Mouse (Mus musculus) ovary, adult 10 weeks (tissue): ENCODE measurements around the gene Olfr972. TPM values are rescaled to one million over a fixed set of nuclear protein-coding genes. Genes with fewer than 3 reads are reported as not detected.

Source experiments
- polyA plus RNA-seq: library from polyadenylated mRNA; stranded (reverse); fragments of 350-450 nt; fragmentation: Illumina TruSeq; extraction: RNeasy Lipid Tissue Mini Kit (QIAGEN cat#74804); gene quantifications from one replicate; pipeline ENCODE4 v1.2.3, GENCODE M21; 2014

Gene Olfr972
- polyA plus RNA-seq = not detected

DNA sequence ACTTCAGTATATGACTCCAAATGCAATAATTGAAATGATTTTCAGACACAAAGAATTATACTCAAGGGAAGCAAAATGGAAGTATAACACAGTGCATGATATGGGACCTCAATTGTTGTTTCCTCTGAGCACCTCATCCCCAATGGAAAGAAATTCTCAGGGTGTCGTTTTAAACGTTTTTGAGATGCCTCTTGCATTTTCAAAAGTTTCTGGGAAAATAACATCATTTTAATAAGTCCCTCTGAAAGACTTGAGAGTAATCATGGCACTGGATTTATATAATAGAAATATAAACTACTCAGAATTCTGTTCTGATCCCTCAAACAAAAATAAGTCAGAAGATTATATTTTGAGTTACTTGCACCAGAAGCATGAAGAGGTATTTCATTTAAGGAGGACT, at the start of gene Olfr972:
Gene Olfr972 (plus strand): TSS at position 301 of the 400 bp plus-strand sequence.

GRCm38 (mm10) chr9:39836576-39836975, 29.6 kb upstream of the Olfr972 start, which contains the start of gene Olfr971:
Gene Olfr971, plus strand, starts transcription at chr9:39836876.

GRCm38 (mm10) chr9:39907036-39907435, 40.8 kb downstream of the Olfr972 start, which contains the start of gene Olfr229:
Gene Olfr229, plus strand, starts transcription at chr9:39907336.

Other genes starting within 250 kb of the Olfr972 start
- not detected for gene Olfr960, start 245.0 kb upstream of the Olfr972 start, polyA plus RNA-seq
- not detected for gene Olfr961, start 221.3 kb upstream of the Olfr972 start, polyA plus RNA-seq
- gene Olfr963, start 199.2 kb upstream of the Olfr972 start, polyA plus RNA-seq = not detected
- not detected for gene Olfr149, start 159.3 kb upstream of the Olfr972 start, polyA plus RNA-seq
- gene Olfr965, start 155.1 kb upstream of the Olfr972 start, polyA plus RNA-seq = not detected
- not detected for gene Olfr150, start 135.4 kb upstream of the Olfr972 start, polyA plus RNA-seq
- not detected for gene Olfr967, start 120.2 kb upstream of the Olfr972 start, polyA plus RNA-seq
- not detected for gene Olfr968, start 83.2 kb upstream of the Olfr972 start, polyA plus RNA-seq
- not detected for gene Olfr969, start 75.5 kb upstream of the Olfr972 start, polyA plus RNA-seq
- not detected for gene Olfr970, start 57.6 kb upstream of the Olfr972 start, polyA plus RNA-seq
- gene Olfr971, start 29.5 kb upstream of the Olfr972 start, polyA plus RNA-seq = not detected
- not detected for gene Olfr229, start 40.9 kb downstream of the Olfr972 start, polyA plus RNA-seq
- not detected for gene Olfr974, start 71.1 kb downstream of the Olfr972 start, polyA plus RNA-seq
- gene Olfr975, start 85.6 kb downstream of the Olfr972 start, polyA plus RNA-seq = not detected
- 10.5 TPM for gene Olfr976, start 94.7 kb downstream of the Olfr972 start, polyA plus RNA-seq
- gene Olfr978, start 125.7 kb downstream of the Olfr972 start, polyA plus RNA-seq = not detected
- not detected for gene Olfr979, start 137.0 kb downstream of the Olfr972 start, polyA plus RNA-seq
- not detected for gene Olfr980, start 143.2 kb downstream of the Olfr972 start, polyA plus RNA-seq
- not detected for gene Olfr981, start 155.0 kb downstream of the Olfr972 start, polyA plus RNA-seq
- not detected for gene Olfr982, start 207.4 kb downstream of the Olfr972 start, polyA plus RNA-seq
- not detected for gene Olfr983, start 227.2 kb downstream of the Olfr972 start, polyA plus RNA-seq
- not detected for gene Olfr984, start 247.8 kb downstream of the Olfr972 start, polyA plus RNA-seq